Mouse (Mus musculus) left cerebral cortex, adult 8-10 months (tissue): ENCODE results near the gene Mrc2. TPM values are rescaled to one million over a fixed set of nuclear protein-coding genes. Genes with fewer than 3 reads are reported as not detected.

Experiments used
- DNase-seq, 2 experiments: peaks; one replicate each; pipeline ENCODE4 v3.0.0; 2022; ENCODE audit warnings: low spot score in 2 of 2
- total RNA-seq, 4 experiments: library from RNA; stranded (reverse); gene quantifications; 2 replicates each; pipeline ENCODE4 v1.2.4; 2022

The Mrc2 gene
- total RNA-seq, 4 experiments from 2014 or later: 8.1 to 13.8 (median 9.4) TPM

DNA sequence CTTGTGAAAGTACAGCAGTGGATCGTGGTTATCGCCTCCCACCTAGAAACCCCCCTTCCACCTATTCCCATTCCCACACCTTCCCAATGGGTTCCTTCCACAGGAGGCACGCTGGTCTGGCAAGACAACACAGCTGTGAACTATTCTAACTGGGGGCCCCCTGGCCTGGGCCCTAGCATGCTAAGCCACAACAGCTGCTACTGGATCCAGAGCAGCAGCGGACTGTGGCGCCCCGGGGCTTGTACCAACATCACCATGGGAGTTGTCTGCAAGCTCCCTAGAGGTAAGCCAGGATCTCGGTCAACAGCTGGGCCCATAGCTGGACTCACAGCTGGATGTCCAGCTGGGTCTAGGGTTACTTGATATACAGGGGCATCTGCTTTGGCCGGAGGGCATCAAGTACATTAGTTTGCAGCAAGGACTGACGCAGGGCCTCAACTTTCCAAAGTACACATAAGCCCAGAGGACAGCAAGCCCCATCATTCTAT is 56.1 kb downstream of the Mrc2 start:
- no peak for DNase-seq

DNA sequence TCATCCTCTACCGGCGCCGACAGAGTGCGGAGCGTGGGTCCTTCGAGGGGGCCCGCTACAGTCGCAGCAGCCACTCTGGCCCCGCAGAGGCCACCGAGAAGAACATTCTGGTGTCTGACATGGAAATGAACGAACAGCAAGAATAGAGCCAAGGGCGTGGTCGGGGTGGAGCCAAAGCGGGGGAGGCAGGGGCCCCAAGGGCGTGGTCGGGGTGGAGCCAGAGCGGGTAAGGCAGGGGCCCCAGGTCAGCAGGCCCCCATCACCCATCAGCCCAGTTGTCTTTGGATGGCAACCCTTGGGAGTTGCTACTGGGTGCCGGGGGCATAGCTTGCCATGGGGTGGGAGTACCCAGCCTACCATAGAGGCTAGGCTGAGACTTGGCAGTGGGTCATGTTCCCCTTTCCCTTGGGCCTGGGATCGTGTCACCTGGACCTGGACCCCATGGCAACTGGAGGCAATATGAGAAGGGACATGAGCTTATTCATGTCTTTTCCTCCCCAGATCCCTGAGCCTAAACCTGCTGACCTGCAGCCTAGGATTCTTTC is 57.4 kb downstream of the Mrc2 start:
- DNase-seq: no peak

DNA sequence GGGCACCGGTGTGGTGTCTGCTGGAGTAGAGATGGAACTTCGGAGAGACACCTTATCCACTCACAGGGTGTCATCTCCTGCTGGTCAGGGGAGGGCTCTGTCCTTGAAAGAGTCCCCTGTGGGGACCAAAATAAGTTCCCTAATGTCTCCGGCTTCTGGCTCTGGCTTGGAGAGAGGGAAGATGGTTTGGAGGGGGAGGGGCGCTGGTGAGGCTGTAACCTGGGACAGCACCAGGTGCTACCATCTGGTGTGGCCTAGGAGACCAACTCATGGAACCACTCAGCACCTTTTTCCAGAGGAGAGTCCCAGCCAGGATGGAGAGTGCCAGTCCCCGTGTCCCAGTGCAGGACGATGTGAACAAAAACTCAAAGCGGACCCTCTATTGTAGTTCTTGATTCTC is 58.2 kb downstream of the Mrc2 start:
- DNase-seq: no peak

DNA sequence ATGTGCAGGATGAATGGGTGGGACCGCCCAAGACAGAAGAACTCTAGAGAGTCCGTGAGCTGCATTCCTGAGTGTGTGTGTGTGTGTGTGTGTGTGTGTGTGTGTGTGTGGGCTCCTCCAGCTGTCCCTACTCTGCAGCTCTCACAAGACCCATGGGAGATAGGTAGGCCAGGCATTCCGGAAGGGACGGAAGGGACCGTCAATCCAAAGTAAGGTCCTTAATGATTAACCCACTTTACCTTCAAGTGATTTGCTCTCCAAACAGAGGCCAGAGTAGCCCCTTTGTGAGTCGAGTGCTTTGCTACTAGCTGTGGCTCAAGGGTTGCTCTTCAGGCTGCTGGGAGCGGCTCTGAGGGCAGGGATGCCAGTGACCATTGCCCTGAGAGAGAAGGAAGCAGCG is 59.7 kb downstream of the Mrc2 start:
- no peak for DNase-seq

DNA sequence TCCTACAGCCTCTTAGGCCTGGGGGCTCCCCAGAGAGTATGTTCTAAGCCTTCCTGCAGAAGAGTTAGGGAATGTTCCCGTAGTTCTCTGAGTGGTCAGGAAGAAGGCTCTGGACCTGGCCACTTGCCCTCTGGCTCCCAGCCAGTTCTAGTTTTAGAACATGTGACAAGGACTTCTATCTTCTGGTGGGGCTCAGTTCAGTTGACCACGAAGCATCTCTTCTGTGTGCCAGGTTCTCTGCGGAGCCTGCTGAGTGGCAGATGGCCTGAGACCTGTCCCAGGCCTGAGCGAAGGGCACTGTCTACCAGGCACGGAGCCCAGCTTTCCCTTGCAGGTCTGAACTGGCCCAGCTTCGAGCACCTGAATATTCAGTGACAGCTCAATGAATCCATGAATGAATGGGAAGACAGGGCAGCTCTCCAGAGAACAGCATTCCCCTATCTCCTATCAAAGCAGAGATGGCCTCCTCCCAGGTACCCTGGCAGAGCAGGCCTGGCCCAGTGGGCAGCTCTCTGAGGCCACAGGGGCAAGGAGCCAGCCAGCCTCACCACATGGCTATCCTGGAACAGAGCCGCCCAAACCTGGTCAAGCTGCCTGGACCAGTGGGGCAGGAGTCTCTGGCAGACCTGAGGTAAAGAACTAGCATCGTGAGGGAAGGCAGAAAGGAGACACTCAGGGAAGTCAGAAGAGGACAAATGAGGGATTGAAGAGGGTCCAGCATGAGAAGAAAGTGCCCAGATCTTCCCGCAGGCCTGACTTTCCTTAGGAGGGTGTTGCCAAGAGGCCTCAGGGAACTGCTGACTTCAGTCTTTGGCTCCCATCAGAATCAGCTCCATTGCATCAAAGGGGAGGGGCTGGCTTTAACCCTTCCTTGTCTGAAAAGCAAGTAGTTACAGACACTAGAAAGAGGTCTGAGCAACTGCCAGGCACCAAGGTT is 60.8 kb downstream of the Mrc2 start:
- no peak for DNase-seq

DNA sequence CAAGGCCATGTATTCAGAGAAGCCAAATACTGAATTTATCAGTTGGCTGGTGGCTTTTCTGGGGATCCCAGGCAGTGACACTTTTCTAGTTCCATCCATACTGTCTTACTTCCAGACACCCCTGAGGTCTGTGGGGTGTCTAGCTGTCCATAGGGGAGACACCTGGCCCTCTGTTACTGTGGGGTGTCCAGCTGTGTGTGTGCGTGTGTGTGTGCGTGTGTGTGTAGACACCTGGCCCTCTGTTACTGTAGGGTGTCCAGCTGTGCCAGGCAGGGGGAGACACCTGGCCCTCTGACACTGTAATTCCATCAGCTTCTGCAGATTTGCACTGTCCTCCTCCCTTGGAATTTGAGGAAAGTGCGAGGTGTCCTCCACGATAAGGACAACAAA is 61.4 kb downstream of the Mrc2 start:
- no peak for DNase-seq

DNA sequence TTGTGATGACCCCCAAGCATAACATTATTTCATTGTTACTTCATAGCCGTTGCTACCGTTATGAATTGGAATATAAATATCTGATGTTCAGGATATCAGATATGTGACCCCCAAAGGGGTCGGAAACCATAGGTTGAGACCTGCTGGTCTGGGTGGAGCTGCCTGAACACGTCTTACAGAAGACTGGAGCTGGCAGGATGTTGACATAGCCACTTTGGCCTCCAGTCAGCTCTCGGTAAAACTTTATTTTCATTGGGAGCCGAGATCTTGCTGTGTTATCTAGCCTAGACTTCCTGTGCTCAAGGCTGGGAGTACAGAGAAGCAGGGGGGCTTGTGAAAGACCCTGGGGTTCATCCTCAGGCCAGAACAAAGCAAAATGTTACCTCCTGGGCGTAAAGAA is 63.9 kb downstream of the Mrc2 start:
- no peak for DNase-seq

DNA sequence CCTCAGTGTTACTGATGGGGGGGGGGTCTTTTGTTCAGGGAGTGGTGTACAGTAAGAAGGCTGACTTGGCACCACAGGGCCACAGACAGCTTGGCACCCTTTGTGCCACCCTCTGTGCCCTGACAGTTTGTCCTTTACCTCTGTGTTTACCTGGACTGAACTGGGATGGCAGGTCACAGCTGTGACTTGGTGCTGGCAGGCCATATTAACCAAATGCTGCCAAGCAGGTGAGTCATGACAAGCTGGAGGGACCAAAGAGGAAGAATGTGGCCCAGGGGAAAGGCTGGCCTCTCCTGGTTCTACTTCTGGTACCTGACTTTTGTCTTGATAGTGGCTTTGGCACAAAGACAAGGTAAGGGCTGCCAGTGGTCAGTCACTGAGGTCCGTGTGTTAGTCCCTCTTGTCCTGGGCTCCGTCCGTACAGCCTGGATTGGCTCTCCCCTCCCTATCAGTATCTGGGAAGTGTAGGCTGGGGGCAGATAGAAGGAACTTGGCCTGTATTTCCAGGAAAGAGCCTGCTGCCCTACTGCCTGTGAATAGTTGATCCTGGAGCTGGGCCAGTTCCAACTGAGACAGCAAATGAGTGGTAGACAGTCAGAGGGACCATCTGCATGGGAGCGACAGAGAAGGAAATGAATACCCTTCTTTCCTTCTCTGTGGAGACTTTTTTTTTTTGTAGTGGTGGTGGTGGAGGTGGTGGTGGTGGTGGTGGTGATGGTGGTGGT is 69.8 kb downstream of the Mrc2 start:
- DNase-seq: no peak

DNA sequence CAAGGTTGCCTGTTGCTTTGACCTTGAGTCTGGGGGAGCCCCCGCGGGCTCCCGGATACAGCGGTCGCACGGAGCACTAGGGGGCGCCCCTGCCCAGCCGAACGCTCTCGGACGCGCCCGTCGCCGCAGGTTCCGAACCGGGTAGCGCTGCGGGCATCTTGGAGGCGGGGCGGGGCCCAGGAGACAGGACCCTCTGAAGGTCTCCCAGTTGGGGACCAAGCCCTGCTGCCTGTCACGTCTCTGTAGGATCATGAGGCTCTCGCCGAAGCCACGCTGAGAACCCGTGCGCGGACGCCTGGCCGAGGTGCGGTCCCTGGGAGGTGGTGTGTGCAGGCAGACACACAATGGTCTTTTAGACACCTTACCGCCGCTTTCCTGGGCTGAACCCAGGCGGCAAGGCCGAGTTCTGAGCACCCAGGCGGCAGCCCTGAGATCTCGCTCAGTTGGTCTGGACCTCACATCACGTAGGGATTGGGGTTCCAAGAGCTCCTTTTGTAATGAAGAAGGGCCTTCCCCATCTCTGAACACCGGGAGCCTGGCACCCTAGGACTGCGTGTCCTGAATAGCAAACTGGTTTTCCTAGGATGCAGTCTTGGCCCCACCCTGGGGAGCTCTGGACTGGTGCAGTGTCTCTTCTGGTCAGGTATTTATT is 70.6 kb downstream of the Mrc2 start:
- DNase-seq: peak; percentile 68 to 81

DNA sequence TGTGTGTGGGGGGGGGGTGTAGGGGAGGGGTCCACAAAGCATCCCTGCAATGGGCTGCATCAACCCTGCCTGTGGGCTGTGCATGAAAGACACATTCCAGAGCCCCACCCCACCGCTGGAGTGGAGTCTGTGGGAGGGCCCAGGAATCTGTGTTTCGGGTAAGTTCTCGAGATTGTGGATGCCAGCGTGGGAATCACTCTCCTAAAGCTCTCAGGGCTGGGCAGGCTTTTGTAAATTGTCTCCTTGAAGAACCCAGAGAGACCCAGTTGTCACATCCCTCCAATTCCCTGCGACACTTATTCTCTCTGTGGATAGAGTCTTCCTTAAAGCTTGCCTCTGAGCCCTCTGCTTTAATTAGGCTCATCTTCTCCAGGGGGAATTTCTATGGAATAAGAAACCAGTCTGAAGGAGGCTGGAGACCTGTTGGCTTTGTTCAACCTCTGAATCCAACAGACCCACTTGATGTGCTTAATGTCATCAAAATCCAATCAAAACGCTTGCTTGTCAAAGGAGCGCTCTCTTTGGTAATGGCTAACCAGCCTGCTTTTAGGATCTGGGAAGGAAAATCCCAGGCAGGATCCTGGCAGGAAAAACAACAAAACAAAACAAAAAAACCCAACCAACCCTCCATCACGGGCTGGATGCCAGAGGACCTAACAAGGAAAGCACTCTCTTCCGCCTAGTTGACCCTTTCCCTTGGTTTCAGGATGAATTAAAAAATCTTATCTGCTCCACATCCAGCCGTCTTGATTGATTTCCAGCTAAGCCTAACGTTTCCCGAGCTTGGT is 71.3 kb downstream of the Mrc2 start:
- DNase-seq: peak; percentile 50 to 61

DNA sequence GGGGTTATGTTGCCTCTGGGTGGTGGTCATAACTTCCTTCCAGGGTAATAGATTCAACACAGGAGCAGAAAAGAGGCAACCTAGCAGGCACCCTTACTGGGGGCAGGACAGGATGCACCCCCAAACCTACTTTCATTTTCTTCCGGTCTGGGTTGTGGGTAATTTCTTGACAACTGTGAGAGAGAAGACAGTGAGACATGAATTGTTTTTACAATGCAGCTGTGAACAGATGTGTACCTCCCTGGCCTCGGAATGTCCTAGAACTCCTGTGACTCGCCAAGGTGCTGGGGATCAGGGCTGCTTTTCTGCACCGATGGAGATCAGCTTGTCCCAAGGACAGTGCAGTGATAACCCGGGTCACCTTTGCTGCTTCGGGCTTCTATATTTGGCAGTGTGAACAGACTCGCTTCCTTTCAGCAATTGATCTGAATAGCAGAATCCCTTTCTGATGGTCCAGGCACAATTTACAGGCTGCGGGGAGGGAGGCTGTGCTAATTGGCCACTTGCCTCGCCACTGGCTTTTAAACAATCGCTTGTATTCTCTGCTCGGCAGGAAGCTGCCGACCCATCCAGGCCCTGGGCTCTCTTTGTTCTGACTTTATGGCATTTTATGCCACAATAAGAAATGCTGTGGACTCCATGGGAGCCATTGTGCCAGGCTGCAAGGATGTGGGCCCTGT is 72.1 kb downstream of the Mrc2 start:
- DNase-seq: peak in 1 of 2 experiments; percentile 49

DNA sequence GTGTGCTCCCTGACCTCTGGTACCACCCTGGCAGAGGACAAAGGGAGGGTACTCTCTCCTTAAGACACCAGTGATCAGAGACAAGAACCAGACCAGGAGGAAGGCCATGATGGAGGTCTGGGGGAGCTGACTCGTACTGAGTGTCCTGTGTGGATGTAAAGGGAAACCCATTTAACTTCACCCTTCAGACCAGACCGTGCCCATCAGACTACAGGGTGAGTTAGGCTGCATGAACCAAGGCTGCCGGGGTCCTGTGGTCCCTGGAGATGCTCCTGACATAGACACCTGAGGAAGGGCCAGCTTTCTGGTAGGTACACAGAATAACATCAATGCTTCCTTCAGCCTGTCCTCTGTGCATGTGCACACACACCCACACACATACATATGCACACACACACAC is 73.2 kb downstream of the Mrc2 start:
- no peak for DNase-seq

DNA sequence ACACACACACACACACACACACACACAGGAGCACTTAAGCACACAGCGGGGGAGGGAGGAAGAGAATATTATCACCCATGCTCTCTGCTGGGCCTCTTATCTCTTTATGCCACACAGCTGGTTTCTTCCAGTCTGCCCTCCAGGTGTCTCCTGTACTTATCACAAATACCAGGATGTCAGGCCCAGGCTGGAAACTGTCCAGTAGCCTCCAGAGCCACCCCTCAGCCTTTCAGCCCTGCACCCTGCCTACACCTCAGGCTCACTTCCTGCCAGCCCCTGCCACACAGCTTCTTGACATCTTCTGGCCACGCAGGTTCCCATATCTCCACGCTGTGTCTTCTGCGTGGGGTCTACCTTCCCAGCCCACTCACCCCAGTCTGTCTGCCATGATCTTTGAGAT is 73.6 kb downstream of the Mrc2 start:
- DNase-seq: no peak

DNA sequence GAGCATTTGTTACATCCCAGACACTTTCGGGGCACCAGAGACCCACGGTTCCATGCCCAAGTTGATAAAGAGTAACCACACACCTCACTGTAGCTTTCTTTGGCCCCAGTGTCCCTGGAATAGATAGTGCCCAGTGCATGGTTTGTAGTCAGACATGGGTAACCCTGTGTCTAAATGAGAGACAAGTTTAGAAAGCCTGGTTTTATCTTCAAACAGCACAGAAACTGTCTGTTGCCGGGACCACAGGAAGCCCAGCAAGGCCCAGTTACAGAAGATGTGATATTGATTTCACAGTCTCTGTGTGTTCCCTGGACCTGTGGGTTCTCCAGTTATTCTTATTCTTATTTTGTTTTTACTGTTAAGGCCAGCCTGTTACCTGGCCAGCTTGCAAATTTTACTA is 74.7 kb downstream of the Mrc2 start:
- no peak for DNase-seq

DNA sequence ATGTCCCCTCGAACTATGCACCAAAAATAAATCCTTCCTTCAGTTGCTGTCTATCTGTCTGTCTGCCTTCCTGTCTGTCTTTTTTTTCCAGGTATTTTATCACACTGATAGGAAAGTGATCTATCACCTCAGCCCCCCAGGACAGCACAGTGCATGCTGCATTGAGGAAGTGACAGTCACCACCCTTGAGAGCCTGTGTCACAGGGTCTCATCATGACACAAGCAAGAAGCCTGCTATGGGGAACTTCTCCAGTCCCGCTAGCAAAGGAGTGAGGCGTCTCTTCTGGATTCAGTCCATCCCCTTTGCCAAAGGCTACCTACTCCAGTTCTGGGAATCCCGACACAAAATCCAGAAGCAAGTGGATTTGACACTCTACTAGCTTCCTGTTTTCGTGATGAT is 76.4 kb downstream of the Mrc2 start:
- no peak for DNase-seq

DNA sequence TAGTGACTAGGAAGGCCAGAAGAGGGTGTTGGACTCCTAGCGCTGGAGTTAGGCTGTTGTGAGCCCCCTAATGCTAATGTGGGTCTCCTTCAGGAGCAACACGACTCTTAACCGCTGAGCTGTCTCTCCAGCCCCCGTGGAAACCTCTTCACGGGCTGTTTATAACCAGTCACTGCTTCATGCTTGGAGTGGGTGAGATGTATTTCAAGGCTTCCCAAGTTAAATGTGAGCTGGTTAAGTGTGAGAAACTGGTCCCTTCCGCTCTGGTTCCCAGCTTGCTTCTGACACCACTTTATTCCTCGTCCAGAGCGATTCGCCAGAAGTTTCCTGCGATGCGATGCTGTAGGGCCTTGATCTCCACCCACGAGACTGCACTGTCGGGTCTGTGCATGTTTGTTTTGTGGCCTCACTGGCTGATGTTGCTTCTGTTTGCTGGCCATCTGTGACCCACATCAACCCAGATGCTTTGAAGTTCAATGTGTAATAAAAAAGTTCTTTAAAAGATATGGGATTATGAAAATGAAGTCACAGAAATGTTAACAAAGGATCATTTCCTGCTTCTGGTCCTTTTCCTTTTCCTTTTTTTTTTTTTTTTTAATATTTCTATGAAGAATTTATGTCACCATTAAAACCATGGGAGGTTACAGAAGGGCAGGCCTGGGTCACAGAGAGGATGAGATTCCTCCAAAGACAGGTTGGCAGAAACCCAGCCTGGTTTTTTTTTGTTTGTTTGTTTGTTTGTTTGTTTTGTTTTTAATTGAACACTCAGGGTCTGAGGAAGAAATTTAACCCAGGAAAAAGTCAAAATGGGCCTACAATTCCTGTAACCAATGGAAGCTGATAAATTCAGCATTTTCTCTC is 77.3 kb downstream of the Mrc2 start:
- DNase-seq: no peak

DNA sequence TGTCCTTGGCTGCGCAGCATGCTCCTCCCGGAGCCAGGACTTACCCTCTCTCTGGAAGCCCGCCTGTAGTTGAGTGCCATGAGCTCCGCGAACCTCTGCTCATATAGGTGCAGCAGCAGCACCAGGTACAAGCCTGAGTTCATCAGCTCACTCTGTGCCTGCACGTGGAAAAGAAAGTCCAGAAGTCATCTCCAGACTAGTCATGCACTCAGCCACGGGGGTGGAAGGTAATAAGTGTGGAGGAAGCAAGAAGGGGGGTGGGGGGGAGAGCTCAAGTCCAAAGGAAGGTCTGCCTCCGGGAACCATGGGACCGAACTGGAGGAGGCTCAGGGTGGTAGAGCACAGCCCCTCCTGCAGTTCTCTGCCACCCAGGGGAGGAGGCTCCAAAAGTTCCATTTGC is 79.4 kb downstream of the Mrc2 start:
- no peak for DNase-seq

DNA sequence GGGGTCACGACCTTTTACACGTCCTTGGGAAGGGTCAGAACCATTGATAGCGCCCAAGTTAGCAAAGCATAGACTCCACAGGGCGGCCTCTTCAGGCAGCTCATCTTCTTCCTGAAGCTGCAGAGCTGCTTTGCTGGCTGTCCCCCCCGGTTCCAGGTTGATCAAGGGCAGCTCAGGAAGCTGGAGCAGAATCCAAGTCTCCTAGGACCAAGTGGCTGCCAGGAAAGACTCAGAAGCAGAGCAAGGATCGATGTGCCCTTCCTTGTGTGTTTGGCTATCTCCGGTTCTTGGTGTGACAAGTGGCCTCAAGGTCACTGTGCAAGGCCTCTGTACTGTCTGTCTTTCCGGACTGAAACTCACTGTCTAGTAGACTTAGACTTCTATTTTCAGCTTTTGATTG is 81.4 kb downstream of the Mrc2 start:
- DNase-seq: no peak

DNA sequence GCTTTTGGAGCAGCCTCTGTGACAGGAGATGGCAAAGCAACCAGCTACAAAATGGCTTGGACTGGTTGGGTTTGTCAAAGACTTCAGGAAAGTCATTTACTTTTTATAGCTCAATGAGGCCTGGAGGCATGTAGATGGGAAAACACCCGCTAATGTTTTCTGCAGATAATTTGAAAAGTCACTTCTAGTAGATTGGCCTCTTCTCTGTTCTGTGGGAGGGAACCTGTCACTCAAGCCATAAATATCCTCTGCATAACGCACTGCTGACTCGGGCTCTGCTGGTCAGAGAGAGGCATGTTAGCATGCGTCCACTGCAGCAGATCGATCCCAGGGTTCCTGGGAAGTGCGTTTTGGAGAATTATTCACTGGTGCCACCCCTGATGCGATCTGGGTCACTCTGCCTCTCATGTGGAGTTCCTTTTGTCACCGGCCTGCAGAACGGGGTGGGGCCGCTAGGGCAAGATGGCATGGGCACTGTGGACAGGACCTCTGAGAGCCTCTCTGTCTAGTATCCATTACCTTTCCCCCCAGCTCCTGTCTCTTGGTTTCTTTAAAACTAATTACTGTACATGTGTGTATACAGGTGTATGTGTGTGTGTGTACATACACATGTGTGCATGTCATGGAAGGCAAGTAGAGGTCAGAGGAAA is 82.2 kb downstream of the Mrc2 start:
- no peak for DNase-seq
